8 mouse cellular contexts compared by ENCODE assay signal in genomic region chr4:117867823-117868222, GRCm38 (mm10). TPM values are rescaled to one million over a fixed set of nuclear protein-coding genes. Genes with fewer than 3 reads are reported as not detected.
A peak's percentile ranks its signal among the peaks of the same experiment; 100 is the strongest.
DNase-seq lines count a peak whose midpoint lies in the region; ATAC-seq lines count a peak whose summit lies in the region.

No protein-coding gene starts in this region.

- no peaks in the 10 kb centered on the region for H3K9me3 ChIP-seq in embryonic facial prominence, embryonic 13.5 days
- H3K9me3 ChIP-seq in heart, embryonic 15.5 days (replicated peaks): no peaks in the 10 kb centered on the region
- no peaks in the 10 kb centered on the region for H3K9me3 ChIP-seq in stomach, embryonic 16.5 days (replicated peaks; ENCODE audit: control insufficient read depth, low read length)

- ATAC-seq in embryonic facial prominence, embryonic 13.5 days (ENCODE audit: insufficient number of reproducible peaks, insufficient read depth, low FRiP score, low TSS enrichment, low read depth): no peak
- ATAC-seq in heart, embryonic 15.5 days (replicated peaks; ENCODE audit: insufficient number of reproducible peaks, insufficient read depth, low FRiP score, low read depth): no peak
- peak; percentile 47 for ATAC-seq in megakaryocyte-erythroid progenitor cell, adult 5-6 weeks (replicated peaks; ENCODE audit: low FRiP score, low TSS enrichment, poor library complexity, severe bottlenecking)
- ATAC-seq in stomach, embryonic 16.5 days (ENCODE audit: insufficient read depth, low FRiP score): 0 out of 2 replicates have a peak, but pooled peaks have one; percentile 5

- H3K4me3 ChIP-seq in embryonic facial prominence, embryonic 13.5 days: 0 out of 2 replicates have a peak overlapping the region, but pooled peaks have one; percentile 6
- H3K4me3 ChIP-seq in heart, embryonic 15.5 days: no peak overlapping the region
- H3K4me3 ChIP-seq in stomach, embryonic 16.5 days (replicated peaks; ENCODE audit: low read length): no peak overlapping the region

- H3K36me3 ChIP-seq in embryonic facial prominence, embryonic 13.5 days: peaks cover 10% of the 10 kb centered on the region; the same call in 1 of the 2 replicates
- no peaks in the 10 kb centered on the region for H3K36me3 ChIP-seq in heart, embryonic 15.5 days
- H3K36me3 ChIP-seq in stomach, embryonic 16.5 days (ENCODE audit: control insufficient read depth, insufficient read depth, low read length): no peaks in the 10 kb centered on the region

- peak overlapping the region; percentile 41 for H3K4me2 ChIP-seq in embryonic facial prominence, embryonic 13.5 days
- peak overlapping the region; percentile 17 for H3K4me2 ChIP-seq in heart, embryonic 15.5 days
- H3K4me2 ChIP-seq in stomach, embryonic 16.5 days (ENCODE audit: low read depth, low read length): no peak overlapping the region

- H3K4me1 ChIP-seq in embryonic facial prominence, embryonic 13.5 days: peaks cover 37% of the 10 kb centered on the region
- H3K4me1 ChIP-seq in heart, embryonic 15.5 days (replicated peaks): peaks cover 26% of the 10 kb centered on the region
- peaks cover 16% of the 10 kb centered on the region for H3K4me1 ChIP-seq in stomach, embryonic 16.5 days (ENCODE audit: control insufficient read depth, insufficient read depth, low read length)

- WGBS in embryonic facial prominence, embryonic 13.5 days: 15% methylated on average over 24 of the region's 24 CpGs
- 15% methylated on average over 24 of the region's 24 CpGs for WGBS in heart, embryonic 15.5 days
- WGBS in stomach, embryonic 16.5 days: 19% methylated on average over 24 of the region's 24 CpGs

- DNase-seq in cerebellum, postnatal 10 days: peak; percentile 83 to 85
- DNase-seq in cerebellum, adult 9-11 months: no peak
- peak; percentile 55 for DNase-seq in NIH3T3 (ENCODE audit: low read depth)
- peak; percentile 49 to 74 for DNase-seq in layer of hippocampus, postnatal 25 days (ENCODE audit: extremely low spot score in 1 of 2, low spot score in 1 of 2)

- H3K27ac ChIP-seq in embryonic facial prominence, embryonic 13.5 days: no peak overlapping the region
- H3K27ac ChIP-seq in heart, embryonic 15.5 days: no peak overlapping the region
- H3K27ac ChIP-seq in stomach, embryonic 16.5 days (ENCODE audit: low read length): no peak overlapping the region

- H3K27me3 ChIP-seq in embryonic facial prominence, embryonic 13.5 days: no peaks in the 10 kb centered on the region
- H3K27me3 ChIP-seq in heart, embryonic 15.5 days: peaks cover 10% of the 10 kb centered on the region
- H3K27me3 ChIP-seq in stomach, embryonic 16.5 days (ENCODE audit: control insufficient read depth, insufficient read depth, low read length): no peaks in the 10 kb centered on the region

- peak overlapping the region; percentile 46; the same call in 1 of the 2 replicates for H3K9ac ChIP-seq in embryonic facial prominence, embryonic 13.5 days
- H3K9ac ChIP-seq in heart, embryonic 15.5 days: no peak overlapping the region
- no peak overlapping the region for H3K9ac ChIP-seq in stomach, embryonic 16.5 days (ENCODE audit: low read length)

RNA-seq across cellular contexts. Expression of gene Ccdc24, which starts 4.5 kb away (rescaled TPM):
- 1.9 and 2.3 TPM in 2 replicates for polyA plus RNA-seq in embryonic facial prominence, embryonic 13.5 days (2015; fragmentation: Nextera tagmentation; extraction: Ambion mirVana)
- polyA plus RNA-seq in heart, embryonic 15.5 days (2015; fragmentation: Nextera tagmentation; extraction: Ambion mirVana): 0.29 and 0.43 TPM in 2 replicates
- total RNA-seq in layer of hippocampus, postnatal 25 days (2021): 1 to 10 TPM in 1 of 2 experiments, under 1 TPM in 1; 0.91 to 1.1 TPM
- total RNA-seq in megakaryocyte-erythroid progenitor cell, adult 5-6 weeks (2014; fragmentation: Nextera tagmentation): not detected in 2 replicates
- total RNA-seq in megakaryocyte-erythroid progenitor cell, adult 5-6 weeks (2017): not detected in 2 replicates
- polyA plus RNA-seq in stomach, embryonic 16.5 days (2015; fragmentation: Nextera tagmentation; extraction: Ambion mirVana): 0.62 and 1.6 TPM in 2 replicates

RNA-seq across cellular contexts. Expression of gene B4galt2, which starts 15.5 kb away (rescaled TPM):
- 33.8 and 38.7 TPM in 2 replicates for polyA plus RNA-seq in embryonic facial prominence, embryonic 13.5 days (2015; fragmentation: Nextera tagmentation; extraction: Ambion mirVana)
- polyA plus RNA-seq in heart, embryonic 15.5 days (2015; fragmentation: Nextera tagmentation; extraction: Ambion mirVana): 9.1 and 12.4 TPM in 2 replicates
- total RNA-seq in layer of hippocampus, postnatal 25 days (2021): 10 to 100 TPM; 75.6 to 76.3 TPM
- not detected in 2 replicates for total RNA-seq in megakaryocyte-erythroid progenitor cell, adult 5-6 weeks (2014; fragmentation: Nextera tagmentation)
- 2.8 TPM in 1 of 2 replicates, not detected in the other for total RNA-seq in megakaryocyte-erythroid progenitor cell, adult 5-6 weeks (2017)
- polyA plus RNA-seq in stomach, embryonic 16.5 days (2015; fragmentation: Nextera tagmentation; extraction: Ambion mirVana): 11.4 and 14.6 TPM in 2 replicates

RNA-seq across cellular contexts. Expression of gene Atp6v0b, which starts 19.3 kb away (rescaled TPM):
- polyA plus RNA-seq in embryonic facial prominence, embryonic 13.5 days (2015; fragmentation: Nextera tagmentation; extraction: Ambion mirVana): 183 and 186 TPM in 2 replicates
- 197 and 216 TPM in 2 replicates for polyA plus RNA-seq in heart, embryonic 15.5 days (2015; fragmentation: Nextera tagmentation; extraction: Ambion mirVana)
- 100 to 1,000 TPM; 429 to 448 TPM for total RNA-seq in layer of hippocampus, postnatal 25 days (2021)
- 164 and 195 TPM in 2 replicates for total RNA-seq in megakaryocyte-erythroid progenitor cell, adult 5-6 weeks (2014; fragmentation: Nextera tagmentation)
- 40.6 and 60.1 TPM in 2 replicates for total RNA-seq in megakaryocyte-erythroid progenitor cell, adult 5-6 weeks (2017)
- 224 and 241 TPM in 2 replicates for polyA plus RNA-seq in stomach, embryonic 16.5 days (2015; fragmentation: Nextera tagmentation; extraction: Ambion mirVana)

RNA-seq across cellular contexts. Expression of gene Dph2, which starts 24.0 kb away (rescaled TPM):
- 19.2 and 20.2 TPM in 2 replicates for polyA plus RNA-seq in embryonic facial prominence, embryonic 13.5 days (2015; fragmentation: Nextera tagmentation; extraction: Ambion mirVana)
- polyA plus RNA-seq in heart, embryonic 15.5 days (2015; fragmentation: Nextera tagmentation; extraction: Ambion mirVana): 9.5 and 11.5 TPM in 2 replicates
- 10 to 100 TPM in 1 of 2 experiments, 1 to 10 TPM in 1; 7.9 to 11.7 TPM for total RNA-seq in layer of hippocampus, postnatal 25 days (2021)
- 12.8 and 24.7 TPM in 2 replicates for total RNA-seq in megakaryocyte-erythroid progenitor cell, adult 5-6 weeks (2014; fragmentation: Nextera tagmentation)
- 11.7 and 12.6 TPM in 2 replicates for total RNA-seq in megakaryocyte-erythroid progenitor cell, adult 5-6 weeks (2017)
- 16.5 and 19.4 TPM in 2 replicates for polyA plus RNA-seq in stomach, embryonic 16.5 days (2015; fragmentation: Nextera tagmentation; extraction: Ambion mirVana)

RNA-seq across cellular contexts. Expression of gene Slc6a9, which starts 33.5 kb away (rescaled TPM):
- polyA plus RNA-seq in embryonic facial prominence, embryonic 13.5 days (2015; fragmentation: Nextera tagmentation; extraction: Ambion mirVana): 12.7 and 12.9 TPM in 2 replicates
- polyA plus RNA-seq in heart, embryonic 15.5 days (2015; fragmentation: Nextera tagmentation; extraction: Ambion mirVana): 5.4 and 5.9 TPM in 2 replicates
- total RNA-seq in layer of hippocampus, postnatal 25 days (2021): 10 to 100 TPM; 35.1 to 41.4 TPM
- total RNA-seq in megakaryocyte-erythroid progenitor cell, adult 5-6 weeks (2014; fragmentation: Nextera tagmentation): 0.68 and 4.9 TPM in 2 replicates
- 0.23 TPM in 1 of 2 replicates, not detected in the other for total RNA-seq in megakaryocyte-erythroid progenitor cell, adult 5-6 weeks (2017)
- 15.4 and 16.9 TPM in 2 replicates for polyA plus RNA-seq in stomach, embryonic 16.5 days (2015; fragmentation: Nextera tagmentation; extraction: Ambion mirVana)

Comparison
In these comparisons a context has a peak if more than half of its experiments do, and no peak if none do; other contexts are left out.
1. ATAC-seq: peak in megakaryocyte-erythroid progenitor cell, adult 5-6 weeks (single experiment) and stomach, embryonic 16.5 days (single experiment); none in embryonic facial prominence, embryonic 13.5 days (single experiment) and heart, embryonic 15.5 days (single experiment).